Mouse (Mus musculus) urinary bladder, postnatal 36 days (tissue): ENCODE measurements around the gene Arfgap3.
"Not testable (repeated sequence)": the region's sequence is repeated elsewhere in the genome, so short reads cannot be mapped to it uniquely, and the experiment has no call there.

Source experiments
- DNase-seq, 2 experiments: peaks; one replicate each; pipeline ENCODE4 v3.0.0; 2022; ENCODE audit warnings: low spot score in 2 of 2, mixed read lengths in 1 of 2

Gene Arfgap3

GRCm38 (mm10) chr15:83345898-83346529, 4.0 kb downstream of the Arfgap3 start:
- DNase-seq = no peak

- no peak for DNase-seq
Measured at GRCm38 (mm10) chr15:83344956-83345355, 5.1 kb downstream of the Arfgap3 start.

GRCm38 (mm10) chr15:83344157-83344556, 5.9 kb downstream of the Arfgap3 start:
- no peak for DNase-seq

DNA sequence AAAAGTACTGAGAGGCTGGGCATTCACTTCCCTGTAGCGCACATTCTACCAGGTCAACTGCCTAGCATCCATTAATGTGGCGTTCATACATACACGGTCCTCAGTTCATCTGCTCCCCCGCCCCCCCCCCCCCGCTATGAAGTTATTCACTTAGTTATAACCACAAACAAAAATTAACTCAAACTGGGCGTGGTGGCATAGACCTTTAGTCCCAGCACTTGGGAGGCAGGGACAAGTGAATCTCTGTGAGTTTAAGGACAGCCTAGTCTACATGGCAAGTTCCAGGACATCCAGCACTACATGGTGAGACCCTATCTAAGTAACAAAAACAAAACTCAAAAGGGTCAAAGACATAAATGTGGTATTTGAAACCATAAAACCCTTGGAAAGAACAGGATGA, 11.1 kb downstream of the Arfgap3 start:
- no peak for DNase-seq

DNA sequence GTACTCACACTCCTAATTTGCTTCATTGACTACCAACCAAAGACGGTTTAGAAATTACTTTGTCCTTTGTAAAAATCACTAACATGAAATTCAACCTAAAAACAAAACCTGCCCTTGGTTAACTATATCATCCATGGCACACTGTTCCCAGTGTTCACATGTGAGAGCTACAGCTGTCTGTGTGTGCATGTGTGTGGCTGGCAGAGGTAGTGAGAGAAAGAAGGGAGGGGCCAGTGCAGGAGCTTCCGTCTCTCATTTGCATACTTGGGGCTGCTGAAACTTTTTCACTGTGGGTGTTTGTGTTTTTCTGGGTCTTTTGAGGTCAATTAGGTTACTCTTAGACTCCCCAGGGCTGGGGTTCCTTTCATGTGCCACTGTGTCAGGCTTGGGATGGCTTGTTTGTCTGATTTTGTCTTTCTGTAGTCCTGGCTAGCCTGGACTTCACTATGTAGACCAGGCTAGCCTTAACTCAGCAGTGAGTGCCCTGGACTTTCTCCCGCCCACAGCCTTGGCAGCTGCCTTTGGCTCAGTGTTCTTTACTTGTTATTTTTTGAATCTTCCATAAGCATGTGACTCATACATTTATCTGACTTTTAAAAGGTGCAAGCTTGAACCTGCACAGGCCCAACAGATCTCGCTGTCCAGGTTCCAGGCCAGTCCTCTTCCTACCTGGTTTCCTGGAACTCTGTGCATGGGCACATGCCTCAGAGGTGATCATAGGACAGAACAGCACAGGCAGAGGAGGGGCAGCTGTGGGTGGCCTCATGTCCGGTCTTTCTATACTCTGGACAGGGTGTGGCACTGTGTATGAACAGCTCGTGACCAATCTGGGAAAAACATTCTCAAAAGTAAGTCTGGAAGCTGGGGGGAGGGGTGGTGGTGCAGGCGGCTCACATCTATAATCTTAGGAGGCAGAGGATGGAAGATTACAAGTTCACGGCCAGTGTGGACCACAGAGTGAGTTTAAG, 11.9 kb downstream of the Arfgap3 start:
- DNase-seq = peak; percentile 47 to 64

DNA sequence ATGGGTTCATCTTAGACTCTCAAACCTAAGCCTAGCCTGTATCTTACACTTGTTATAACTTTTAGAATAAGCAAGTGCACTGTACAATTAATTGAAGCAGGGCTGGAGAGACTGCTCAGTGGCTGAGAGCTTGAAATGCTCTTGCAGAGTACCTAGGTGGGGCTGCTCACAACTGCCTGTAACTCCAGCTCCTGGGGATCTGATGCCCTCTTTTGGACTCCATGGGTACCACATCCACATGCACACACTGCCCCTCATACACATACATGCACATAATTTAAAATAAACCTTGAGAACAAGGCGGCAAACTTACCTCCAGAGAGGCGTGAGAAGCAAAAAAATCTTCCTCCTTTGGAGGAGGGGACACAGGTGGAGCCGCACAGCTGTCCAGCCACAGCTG, 17.7 kb downstream of the Arfgap3 start:
- DNase-seq = no peak

DNA sequence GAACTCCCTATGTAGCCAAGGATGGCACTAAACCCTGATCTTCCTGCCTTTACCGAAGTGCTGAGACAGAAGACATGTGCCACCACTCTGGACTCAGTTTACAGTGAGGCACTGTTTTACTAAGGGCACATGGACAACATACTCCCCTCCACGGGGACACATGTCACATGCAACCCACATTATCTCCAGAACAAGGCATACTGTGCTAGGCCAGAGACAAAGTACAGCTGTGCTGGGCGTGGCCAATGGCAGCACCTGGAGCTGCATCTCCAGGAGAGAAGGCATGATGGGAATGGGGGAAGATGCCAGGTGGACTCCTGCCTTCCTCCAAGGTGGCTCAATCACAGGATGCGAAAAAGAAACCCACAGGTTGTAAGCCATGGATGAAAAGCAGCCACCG, 21.1 kb downstream of the Arfgap3 start:
- no peak for DNase-seq

GRCm38 (mm10) chr15:83323071-83323470, 27.0 kb downstream of the Arfgap3 start:
- DNase-seq = no peak

DNA sequence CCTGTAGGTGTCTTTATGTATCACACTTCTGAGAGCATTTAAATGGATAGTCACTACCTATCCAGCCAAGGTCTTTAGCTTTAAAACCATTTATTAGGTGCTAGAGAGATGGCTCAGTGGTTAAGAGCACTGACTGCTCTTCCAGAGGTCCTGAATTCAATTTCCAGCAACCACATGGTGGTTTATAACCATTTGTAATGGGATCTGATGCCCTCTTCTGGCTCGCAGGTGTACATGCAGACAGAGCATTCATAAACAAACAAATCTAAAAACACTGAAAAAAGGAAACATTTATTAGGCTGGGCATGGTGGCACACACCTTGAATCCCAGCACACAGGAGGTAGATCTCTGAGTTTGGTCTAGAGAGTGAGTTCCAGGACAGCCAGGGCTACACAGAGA, 35.1 kb downstream of the Arfgap3 start:
- no peak for DNase-seq

DNA sequence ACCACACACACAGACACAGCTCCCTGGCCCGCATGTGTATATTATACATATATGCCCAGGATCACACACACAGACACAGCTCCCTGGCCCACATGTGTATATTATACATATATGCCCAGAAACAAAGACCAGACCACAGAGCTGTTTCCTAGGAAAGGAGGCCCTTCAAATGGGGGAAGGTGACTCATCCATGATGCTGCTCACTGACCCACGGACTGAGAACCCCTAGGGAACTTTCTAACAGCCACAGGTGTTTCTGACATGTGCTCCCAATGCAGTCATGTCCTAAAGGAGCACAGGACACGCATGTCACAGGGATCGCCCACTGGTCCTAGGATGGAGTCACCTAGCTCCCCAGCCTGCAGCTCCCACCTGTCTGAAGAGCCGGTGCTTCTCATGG, 40.2 kb downstream of the Arfgap3 start:
- DNase-seq = no peak

DNA sequence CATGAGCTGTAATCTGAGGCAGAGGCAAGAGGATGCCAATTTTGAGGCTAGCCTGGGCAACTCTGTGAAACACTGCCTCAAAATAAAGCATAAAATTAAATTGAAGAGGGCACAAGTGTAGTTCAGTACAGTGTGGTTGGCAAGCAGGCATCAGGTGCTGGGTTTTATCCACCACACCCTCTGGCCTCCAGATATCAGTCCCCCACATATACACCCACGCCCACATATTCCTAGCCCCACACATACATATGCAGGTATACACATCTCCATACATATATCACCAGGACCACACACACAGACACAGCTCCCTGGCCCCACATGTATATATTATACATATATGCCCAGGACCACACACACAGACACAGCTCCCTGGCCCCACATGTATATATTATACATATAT, 41.3 kb downstream of the Arfgap3 start:
- DNase-seq = not testable (repeated sequence)

DNA sequence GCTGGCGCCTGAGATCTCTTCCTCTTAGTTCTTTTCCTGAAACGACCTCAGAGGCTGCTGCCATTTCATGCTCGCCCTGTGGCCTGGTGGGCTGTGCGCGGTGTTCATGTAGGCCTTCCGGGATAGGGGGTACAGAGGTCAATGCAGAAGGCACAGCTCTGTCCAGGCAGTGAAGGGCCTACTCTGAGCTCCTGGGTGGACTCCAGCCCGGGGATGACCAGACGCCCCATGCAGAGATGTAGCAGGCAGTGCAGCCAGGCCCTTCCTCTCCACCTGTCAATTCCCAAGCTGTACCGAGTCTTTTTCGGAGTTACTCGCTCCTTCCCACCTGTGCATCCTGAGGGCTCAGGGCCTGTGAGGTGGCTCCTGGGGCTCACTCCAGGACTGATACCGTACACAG, 43.9 kb downstream of the Arfgap3 start:
- DNase-seq = no peak

GRCm38 (mm10) chr15:83305192-83305921, 44.7 kb downstream of the Arfgap3 start:
- peak; percentile 55 to 64 for DNase-seq

- no peak for DNase-seq
Measured at GRCm38 (mm10) chr15:83304804-83305191, 45.2 kb downstream of the Arfgap3 start.

DNA sequence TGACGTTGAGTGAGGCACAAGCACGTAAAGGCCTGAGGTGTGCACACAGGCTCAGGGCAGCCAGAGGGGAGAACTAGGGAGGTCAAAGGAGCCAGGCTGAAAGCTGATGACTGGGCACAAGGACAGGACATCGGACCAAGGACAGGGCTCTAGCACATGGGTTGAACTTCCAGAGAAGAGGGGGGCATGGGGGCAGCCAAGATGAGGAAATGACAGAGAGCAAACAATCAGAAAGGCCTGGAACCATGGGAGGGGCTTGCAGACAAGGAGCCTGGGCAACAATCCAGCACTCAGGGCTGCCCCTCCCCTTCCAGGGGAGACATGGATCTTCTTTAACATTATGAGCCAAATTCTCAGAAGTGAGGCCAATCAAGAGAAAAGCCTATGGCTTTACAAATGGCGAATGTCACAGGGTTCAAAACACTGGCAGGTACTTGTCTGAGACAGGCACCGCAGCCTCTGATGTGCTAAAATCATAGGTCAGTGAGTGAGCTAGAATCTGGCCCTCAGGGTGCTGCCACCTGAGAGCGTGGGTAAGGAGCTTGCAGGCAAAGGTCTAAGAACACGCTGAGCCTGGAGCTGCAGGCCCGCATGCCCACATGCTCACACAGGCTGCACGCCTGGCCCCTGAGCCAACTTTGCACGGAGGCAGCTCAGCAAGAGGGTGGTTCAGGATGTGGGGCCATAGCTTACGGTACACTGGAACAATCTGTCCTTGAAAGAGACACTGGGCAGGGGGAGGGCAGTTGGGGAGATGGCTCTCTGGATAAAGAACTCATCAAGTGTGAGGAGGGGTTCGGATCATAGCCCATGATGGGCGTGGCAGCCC, 46.2 kb downstream of the Arfgap3 start:
- no peak for DNase-seq

DNA sequence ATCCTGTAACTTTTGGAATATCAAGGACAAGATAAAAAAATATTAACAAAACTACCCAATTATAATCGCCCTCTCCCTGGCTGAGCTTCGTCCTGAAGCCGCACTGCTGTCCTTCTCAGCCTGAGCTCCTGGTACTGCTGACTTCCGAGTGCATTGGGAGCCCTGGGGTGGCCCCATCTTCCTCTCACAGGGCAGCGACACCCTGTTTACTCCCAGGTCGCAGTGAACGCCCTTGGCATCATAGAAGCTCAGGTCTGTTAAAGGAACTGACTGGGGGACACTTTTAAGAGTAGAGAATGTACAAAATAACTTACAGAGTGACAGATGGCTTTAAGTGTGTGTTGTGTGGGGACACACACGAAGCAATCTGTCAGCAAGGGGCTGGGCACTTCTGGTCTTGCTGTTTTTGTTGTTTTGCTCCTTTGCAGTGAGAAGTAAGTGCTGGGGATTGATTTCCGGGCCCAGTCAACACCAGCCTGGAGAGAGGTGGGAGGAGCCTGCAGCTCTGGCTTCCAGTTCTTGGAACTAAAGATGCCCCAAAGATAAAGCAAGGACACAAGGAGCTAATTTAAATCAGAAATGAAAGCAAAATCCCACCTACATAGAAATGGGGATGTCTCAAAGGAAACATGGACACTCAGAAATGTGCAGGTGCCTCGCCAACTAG, 50.0 kb downstream of the Arfgap3 start:
- no peak for DNase-seq

DNA sequence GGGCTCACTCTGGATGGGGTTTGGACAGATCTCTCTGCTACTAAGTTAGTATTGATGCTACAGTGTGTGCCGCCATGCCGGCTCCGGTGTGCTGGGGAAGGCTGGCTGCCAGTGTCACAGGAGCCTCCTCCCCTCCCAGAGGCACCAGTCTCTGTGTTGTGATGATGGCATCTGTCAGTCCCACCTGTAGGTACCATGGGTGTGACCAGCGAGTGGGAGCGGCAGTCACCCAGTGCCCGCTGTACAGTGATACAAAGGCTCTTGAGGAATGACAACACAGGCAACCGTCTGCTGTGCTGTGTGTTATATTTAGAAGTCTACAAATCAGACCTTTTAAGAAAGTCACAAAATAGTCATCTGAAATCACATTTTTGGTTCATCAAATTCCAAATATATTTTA, 50.6 kb downstream of the Arfgap3 start:
- no peak for DNase-seq

- no peak for DNase-seq
Measured at GRCm38 (mm10) chr15:83298810-83299209, 51.2 kb downstream of the Arfgap3 start.

DNA sequence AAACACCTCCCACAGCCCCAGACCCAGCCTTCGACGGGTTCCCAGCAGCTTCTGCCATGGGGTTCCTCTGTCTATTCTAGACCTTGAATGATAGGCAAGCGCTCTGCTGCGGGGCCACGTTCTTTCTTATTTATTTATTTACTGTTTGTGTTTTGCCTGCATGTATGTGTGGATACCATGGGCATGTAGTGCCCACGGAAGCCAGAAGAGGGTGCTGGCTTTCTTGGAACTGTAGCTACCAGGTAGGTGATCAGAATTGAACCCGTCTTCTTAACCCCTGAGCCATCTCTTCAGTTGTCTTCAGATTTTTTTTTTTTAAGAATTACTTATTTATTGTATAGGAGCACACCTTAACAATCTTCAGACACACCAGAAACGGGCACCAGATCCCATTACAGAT, 51.7 kb downstream of the Arfgap3 start:
- DNase-seq = no peak

GRCm38 (mm10) chr15:83296771-83297311, 53.2 kb downstream of the Arfgap3 start:
- DNase-seq = no peak

DNA sequence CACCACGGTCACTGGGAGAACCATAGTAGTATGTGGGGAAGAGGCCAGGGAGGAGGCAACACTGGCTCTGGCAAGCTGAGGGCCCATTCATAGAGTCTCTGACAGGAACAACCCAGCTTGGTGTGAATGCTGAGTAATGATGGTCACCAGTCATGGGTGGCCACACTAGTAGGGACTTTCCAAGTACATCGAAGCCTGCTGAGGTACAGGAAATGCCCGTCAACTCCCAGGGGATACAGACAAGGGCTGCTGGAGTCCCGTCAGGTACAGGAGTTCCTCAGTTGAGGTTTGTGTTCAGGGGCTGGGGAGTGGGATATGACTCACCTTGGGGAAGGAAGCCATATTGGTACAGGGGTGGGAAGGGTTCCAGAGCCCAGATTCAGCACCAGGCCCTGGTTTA, 54.0 kb downstream of the Arfgap3 start:
- DNase-seq = no peak
